Mouse (Mus musculus) ES-Bruce4 (cell line): ENCODE measurements at regions not wholly inside any gene's neighbourhood (a gene's known extent, or its start where the extent isn't known, plus 50 kb on each side); places are given as distances from the start of the nearest gene placed in this dataset.

Experiments
- CTCF ChIP-seq: IDR thresholded peaks from one replicate; pipeline ENCODE4 v1.8.1; 2011; ENCODE audit warnings: low read depth, low read length
- EP300 ChIP-seq: IDR thresholded peaks from 2 replicates; pipeline ENCODE4 v1.6.1; 2011; ENCODE audit warnings: low read depth, low read length; ENCODE audit not compliant: insufficient read depth
- POLR2A ChIP-seq: IDR thresholded peaks from one replicate; pipeline ENCODE4 v1.8.1; 2011; ENCODE audit warnings: low read length; ENCODE audit not compliant: insufficient read depth

DNA sequence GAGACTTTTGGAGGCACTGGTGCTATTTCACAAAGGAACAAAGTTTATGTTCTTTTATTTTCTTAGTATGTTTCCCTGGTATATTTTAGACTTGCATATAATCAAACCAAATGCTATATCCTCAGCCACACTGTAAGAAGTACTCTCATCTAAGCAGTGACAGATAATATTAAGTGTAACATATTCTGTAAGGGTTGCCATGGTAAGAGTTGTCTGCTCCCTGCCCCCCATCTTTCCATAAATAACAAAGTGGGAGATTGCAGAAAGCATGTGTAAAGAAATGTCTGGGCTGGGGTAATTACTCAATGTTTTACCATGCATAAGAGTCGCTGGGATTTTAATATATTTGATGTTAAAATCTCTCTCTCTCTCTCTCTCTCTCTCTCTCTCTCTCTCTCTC lies 473.5 kb upstream of the Lcorl start:
- TF ChIP-seq CTCF (no peak), POLR2A (no peak), EP300 (no peak)
